Mouse (Mus musculus) embryonic fibroblast, embryonic 13.5 days (primary cell): ENCODE data around the gene Pcyt2.

ENCODE experiments used
- CTCF ChIP-seq: IDR thresholded peaks from 2 replicates; pipeline ENCODE4 v1.5.1; 2011; ENCODE audit warnings: mild to moderate bottlenecking, control low read depth, low read length, moderate library complexity, borderline replicate concordance; ENCODE audit not compliant: insufficient read depth
- POLR2A ChIP-seq: IDR thresholded peaks from 2 replicates; pipeline ENCODE4 v1.6.1; 2011; ENCODE audit warnings: low read depth, mild to moderate bottlenecking, control low read depth, low read length, moderate library complexity

DNA sequence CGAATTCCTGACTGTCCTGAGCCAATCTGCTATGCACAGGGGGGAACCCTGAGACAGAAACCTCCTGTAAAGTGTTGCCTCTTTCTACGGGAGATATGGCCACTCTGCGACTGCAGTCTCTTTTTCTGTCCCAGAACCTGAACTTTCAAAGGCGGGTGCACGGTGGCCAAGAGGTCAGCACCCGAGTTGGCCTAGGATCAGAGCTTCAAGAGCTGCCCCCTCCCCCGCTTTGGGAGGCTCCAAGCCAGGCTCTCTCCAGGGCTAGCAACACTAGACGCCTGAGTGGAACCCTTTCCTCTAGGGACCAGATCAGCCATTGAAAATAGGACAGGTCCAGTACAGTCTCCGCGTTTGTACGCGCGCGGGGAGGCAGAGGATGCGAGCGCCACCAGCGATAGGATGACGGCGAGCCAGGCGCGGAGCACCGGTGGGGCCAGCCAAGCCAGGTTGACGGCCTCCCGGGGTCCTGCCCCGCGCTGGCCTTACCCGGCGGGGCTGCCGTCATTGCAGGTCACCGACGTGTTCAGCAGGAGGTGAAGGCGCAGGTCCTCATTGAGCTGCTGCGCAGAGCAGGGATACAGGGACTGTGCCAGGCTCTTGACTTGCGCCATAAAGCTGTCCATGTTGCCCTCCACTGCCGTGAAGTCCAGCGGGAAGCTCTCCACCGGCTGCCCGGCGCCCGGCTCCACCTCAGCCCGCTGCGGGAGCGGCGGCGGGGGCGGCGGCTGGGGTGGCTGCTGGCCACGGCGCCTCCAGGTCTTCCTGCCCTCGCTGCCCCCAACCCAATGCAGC lies 42.0 kb upstream of the Pcyt2 start:
- TF ChIP-seq CTCF = no peak
- no peak for TF ChIP-seq POLR2A
